Mouse (Mus musculus) lung, postnatal 25 days (tissue): ENCODE results near the gene Mindy2.

ENCODE experiments used
- DNase-seq: peaks from one replicate; pipeline ENCODE4 v3.0.0; 2022; ENCODE audit warnings: low spot score

Mindy2 gene

GRCm38 (mm10) chr9:70657013-70657967 lies at the start of gene Mindy2:
TSS of gene Mindy2 (minus strand) at chr9:70657174.
- DNase-seq = peak; percentile 98

- no peak for DNase-seq
Measured at GRCm38 (mm10) chr9:70706444-70706843, 49.5 kb upstream of the Mindy2 start.

- no peak for DNase-seq
Measured at GRCm38 (mm10) chr9:70703597-70704203, 46.7 kb upstream of the Mindy2 start.

- DNase-seq = no peak
Measured at GRCm38 (mm10) chr9:70698090-70698489, 41.1 kb upstream of the Mindy2 start.

- no peak for DNase-seq
Measured at GRCm38 (mm10) chr9:70695723-70696122, 38.7 kb upstream of the Mindy2 start.

- no peak for DNase-seq
Measured at GRCm38 (mm10) chr9:70691772-70692693, 35.1 kb upstream of the Mindy2 start.

GRCm38 (mm10) chr9:70690579-70690978 lies 33.6 kb upstream of the Mindy2 start:
- no peak for DNase-seq

GRCm38 (mm10) chr9:70689926-70690325 lies 33.0 kb upstream of the Mindy2 start:
- DNase-seq = no peak

GRCm38 (mm10) chr9:70688301-70688968 lies 31.5 kb upstream of the Mindy2 start:
- no peak for DNase-seq

GRCm38 (mm10) chr9:70682202-70682601 lies 25.2 kb upstream of the Mindy2 start:
- no peak for DNase-seq

GRCm38 (mm10) chr9:70679132-70680091 lies 22.4 kb upstream of the Mindy2 start:
- DNase-seq = peak; percentile 26

- peak; percentile 99 for DNase-seq
Measured at GRCm38 (mm10) chr9:70678682-70679131, 21.7 kb upstream of the Mindy2 start, which contains the start of gene Adam10. TSS of gene Adam10 (plus strand) at chr9:70678997.

GRCm38 (mm10) chr9:70675961-70676360 lies 19.0 kb upstream of the Mindy2 start:
- DNase-seq = no peak

- DNase-seq = no peak
Measured at GRCm38 (mm10) chr9:70675117-70675516, 18.1 kb upstream of the Mindy2 start.

- no peak for DNase-seq
Measured at GRCm38 (mm10) chr9:70673656-70674055, 16.7 kb upstream of the Mindy2 start.

GRCm38 (mm10) chr9:70671772-70672579 lies 15.0 kb upstream of the Mindy2 start:
- DNase-seq = peak; percentile 65

GRCm38 (mm10) chr9:70671278-70671677 lies 14.3 kb upstream of the Mindy2 start:
- DNase-seq = peak; percentile 21

GRCm38 (mm10) chr9:70670381-70670780 lies 13.4 kb upstream of the Mindy2 start:
- no peak for DNase-seq

- no peak for DNase-seq
Measured at GRCm38 (mm10) chr9:70669197-70669596, 12.2 kb upstream of the Mindy2 start.
